ENCODE assay signal across 14 mouse cellular contexts in genomic region chr9:56882283-56882682, GRCm38 (mm10). TPM values are rescaled to one million over a fixed set of nuclear protein-coding genes. Genes with fewer than 3 reads are reported as not detected.
A peak's percentile ranks its signal among the peaks of the same experiment; 100 is the strongest.
DNase-seq lines count a peak whose midpoint lies in the region; ATAC-seq lines count a peak whose summit lies in the region.
"Had no signal": no experiment of that assay in that cellular context is flagged by ENCODE, and none has a peak within 500 bp of the region (broad histone marks: within the 10 kb centered on the region; RNA-seq: fewer than 3 reads in every experiment).

No protein-coding gene starts in this region.

- H3K9me3 ChIP-seq in hindbrain, embryonic 15.5 days = no peaks in the 10 kb centered on the region
- H3K9me3 ChIP-seq in hindbrain, embryonic 11.5 days (ENCODE audit: control insufficient read depth, low read length) = no peaks in the 10 kb centered on the region
- H3K9me3 ChIP-seq in limb, embryonic 12.5 days = no peaks in the 10 kb centered on the region
- H3K9me3 ChIP-seq: forebrain, embryonic 12.5 days; neural tube, embryonic 12.5 days had no signal

- peaks cover 12% of the 10 kb centered on the region; the same call in 1 of the 2 replicates for H3K4me1 ChIP-seq in hindbrain, embryonic 15.5 days (replicated peaks)
- H3K4me1 ChIP-seq in hindbrain, embryonic 11.5 days (replicated peaks; ENCODE audit: control insufficient read depth, insufficient read depth, low read length) = no peaks in the 10 kb centered on the region
- peaks cover 8% of the 10 kb centered on the region for H3K4me1 ChIP-seq in brown adipose tissue, adult 24 weeks (ENCODE audit: control insufficient read depth, insufficient read depth, insufficient read length, low read length)
- peaks cover 56% of the 10 kb centered on the region for H3K4me1 ChIP-seq in limb, embryonic 12.5 days (replicated peaks)
- H3K4me1 ChIP-seq: forebrain, embryonic 12.5 days; neural tube, embryonic 12.5 days had no signal

- H3K9ac ChIP-seq in hindbrain, embryonic 15.5 days = no peak overlapping the region
- no peak overlapping the region for H3K9ac ChIP-seq in hindbrain, embryonic 11.5 days (ENCODE audit: low read depth, low read length)
- H3K9ac ChIP-seq in limb, embryonic 12.5 days (replicated peaks) = no peak overlapping the region; the same call in 1 of the 2 replicates
- H3K9ac ChIP-seq: forebrain, embryonic 12.5 days; neural tube, embryonic 12.5 days had no signal

- H3K27ac ChIP-seq in hindbrain, embryonic 15.5 days (replicated peaks) = peak overlapping the region; percentile 42; the same call in 1 of the 2 replicates
- no peak overlapping the region for H3K27ac ChIP-seq in hindbrain, embryonic 11.5 days (ENCODE audit: low read depth, low read length)
- H3K27ac ChIP-seq in brown adipose tissue, adult 24 weeks (replicated peaks; ENCODE audit: low read depth, low read length) = peak overlapping the region; percentile 51
- H3K27ac ChIP-seq in limb, embryonic 12.5 days = peak overlapping the region; percentile 94
- H3K27ac ChIP-seq: forebrain, embryonic 12.5 days; neural tube, embryonic 12.5 days had no signal

- DNase-seq in cerebellum, postnatal 10 days = peak; percentile 47 to 55
- no peak for DNase-seq in cerebellum, adult 8-10 months
- DNase-seq in hindbrain, embryonic 11.5 days (ENCODE audit: low spot score) = no peak
- DNase-seq in layer of hippocampus, adult 11-12 months (ENCODE audit: low spot score) = no peak

- no peak for ATAC-seq in hindbrain, embryonic 15.5 days (ENCODE audit: low FRiP score, low read depth)
- ATAC-seq in hindbrain, embryonic 11.5 days (ENCODE audit: low FRiP score) = no peak
- no peak for ATAC-seq in limb, embryonic 12.5 days (ENCODE audit: insufficient number of reproducible peaks, insufficient read depth, low FRiP score, low TSS enrichment, low read depth)
- ATAC-seq in granulocyte monocyte progenitor cell, adult 5-6 weeks (replicated peaks; ENCODE audit: poor library complexity, severe bottlenecking) = no peak
- ATAC-seq: activated CD4-positive, CD25-positive, alpha-beta regulatory T cell, adult 4 months had no signal

- H3K4me2 ChIP-seq in hindbrain, embryonic 15.5 days = no peak overlapping the region
- H3K4me2 ChIP-seq in hindbrain, embryonic 11.5 days (replicated peaks; ENCODE audit: low read depth, low read length) = no peak overlapping the region
- H3K4me2 ChIP-seq in limb, embryonic 12.5 days = no peak overlapping the region
- H3K4me2 ChIP-seq: forebrain, embryonic 12.5 days; midbrain, embryonic 11.5 days; neural tube, embryonic 12.5 days had no signal

- 60% methylated on average over 4 of the region's 4 CpGs for whole genome bisulfite sequencing in hindbrain, embryonic 15.5 days
- WGBS in hindbrain, embryonic 11.5 days = 70% methylated on average over 4 of the region's 4 CpGs
- WGBS in limb, embryonic 12.5 days = 64% methylated on average over 4 of the region's 4 CpGs

- H3K36me3 ChIP-seq in hindbrain, embryonic 15.5 days = no peaks in the 10 kb centered on the region
- H3K36me3 ChIP-seq in hindbrain, embryonic 11.5 days (ENCODE audit: control insufficient read depth, insufficient read depth, low read length) = no peaks in the 10 kb centered on the region
- H3K36me3 ChIP-seq in limb, embryonic 12.5 days = peaks cover 35% of the 10 kb centered on the region
- H3K36me3 ChIP-seq: forebrain, embryonic 12.5 days; neural tube, embryonic 12.5 days had no signal

- no peaks in the 10 kb centered on the region for H3K27me3 ChIP-seq in hindbrain, embryonic 15.5 days
- H3K27me3 ChIP-seq in hindbrain, embryonic 11.5 days (ENCODE audit: control insufficient read depth, insufficient read depth, low read length) = no peaks in the 10 kb centered on the region
- H3K27me3 ChIP-seq in limb, embryonic 12.5 days = no peaks in the 10 kb centered on the region
- H3K27me3 ChIP-seq: forebrain, embryonic 12.5 days; neural tube, embryonic 12.5 days had no signal

- no peak overlapping the region for H3K4me3 ChIP-seq in hindbrain, embryonic 15.5 days
- H3K4me3 ChIP-seq in hindbrain, embryonic 11.5 days (ENCODE audit: low read depth, low read length) = no peak overlapping the region
- H3K4me3 ChIP-seq in brown adipose tissue, adult 24 weeks (ENCODE audit: insufficient read depth, low read depth, low read length) = no peak overlapping the region
- no peak overlapping the region for H3K4me3 ChIP-seq in limb, embryonic 12.5 days (replicated peaks)
- H3K4me3 ChIP-seq: forebrain, embryonic 12.5 days; neural tube, embryonic 12.5 days had no signal

RNA-seq across cellular contexts. Expression of gene Cspg4, which starts 17.4 kb away (rescaled TPM):
- 8.1 and 8.6 TPM in 2 replicates for polyA plus RNA-seq in hindbrain, embryonic 15.5 days (2015; fragmentation: Nextera tagmentation; extraction: Ambion mirVana)
- 2.6 and 2.7 TPM in 2 replicates for polyA plus RNA-seq in hindbrain, embryonic 11.5 days (2014; fragmentation: Nextera tagmentation; extraction: Ambion mirVana)
- polyA plus RNA-seq in brown adipose tissue, adult 24 weeks (2012; ENCODE audit: insufficient read depth, insufficient read length, missing spikeins) = 21.4 and 26.0 TPM in 2 replicates
- polyA plus RNA-seq in limb, embryonic 12.5 days (2016; fragmentation: Nextera tagmentation; extraction: Ambion mirVana) = 13.8 and 17.5 TPM in 2 replicates
- total RNA-seq in granulocyte monocyte progenitor cell, adult 5-6 weeks (2014; fragmentation: Nextera tagmentation) = not detected in 2 replicates
- not detected in 2 replicates for total RNA-seq in granulocyte monocyte progenitor cell, adult 5-6 weeks (2017)
- total RNA-seq: common myeloid progenitor, adult 5-6 weeks had no signal

RNA-seq across cellular contexts. Expression of gene Odf3l1, which starts 17.8 kb away (rescaled TPM):
- 0.12 TPM in 1 of 2 replicates, not detected in the other for polyA plus RNA-seq in hindbrain, embryonic 15.5 days (2015; fragmentation: Nextera tagmentation; extraction: Ambion mirVana)
- polyA plus RNA-seq in hindbrain, embryonic 11.5 days (2014; fragmentation: Nextera tagmentation; extraction: Ambion mirVana) = 0.36 and 0.37 TPM in 2 replicates
- 19.3 and 37.5 TPM in 2 replicates for polyA plus RNA-seq in brown adipose tissue, adult 24 weeks (2012; ENCODE audit: insufficient read depth, insufficient read length, missing spikeins)
- 0.52 and 0.53 TPM in 2 replicates for polyA plus RNA-seq in limb, embryonic 12.5 days (2016; fragmentation: Nextera tagmentation; extraction: Ambion mirVana)
- not detected in 2 replicates for total RNA-seq in granulocyte monocyte progenitor cell, adult 5-6 weeks (2014; fragmentation: Nextera tagmentation)
- not detected in 2 replicates for total RNA-seq in granulocyte monocyte progenitor cell, adult 5-6 weeks (2017)
- total RNA-seq: common myeloid progenitor, adult 5-6 weeks had no signal
- polyA plus RNA-seq: activated CD4-positive, CD25-positive, alpha-beta regulatory T cell, adult 4 months; forebrain, embryonic 12.5 days; liver, embryonic 16.5 days; midbrain, embryonic 11.5 days; neural tube, embryonic 12.5 days had no signal

RNA-seq across cellular contexts. Expression of gene Snx33, which starts 45.9 kb away (rescaled TPM):
- 2.8 and 3.1 TPM in 2 replicates for polyA plus RNA-seq in hindbrain, embryonic 15.5 days (2015; fragmentation: Nextera tagmentation; extraction: Ambion mirVana)
- 3.3 and 3.8 TPM in 2 replicates for polyA plus RNA-seq in hindbrain, embryonic 11.5 days (2014; fragmentation: Nextera tagmentation; extraction: Ambion mirVana)
- polyA plus RNA-seq in brown adipose tissue, adult 24 weeks (2012; ENCODE audit: insufficient read depth, insufficient read length, missing spikeins) = 5.9 and 6.8 TPM in 2 replicates
- polyA plus RNA-seq in limb, embryonic 12.5 days (2016; fragmentation: Nextera tagmentation; extraction: Ambion mirVana) = 12.2 and 14.1 TPM in 2 replicates
- 2.1 and 5.0 TPM in 2 replicates for total RNA-seq in granulocyte monocyte progenitor cell, adult 5-6 weeks (2014; fragmentation: Nextera tagmentation)
- total RNA-seq in granulocyte monocyte progenitor cell, adult 5-6 weeks (2017) = 1.5 and 2.0 TPM in 2 replicates

RNA-seq across cellular contexts. Expression of gene Imp3, which starts 55.0 kb away (rescaled TPM):
- 70.5 and 70.7 TPM in 2 replicates for polyA plus RNA-seq in hindbrain, embryonic 15.5 days (2015; fragmentation: Nextera tagmentation; extraction: Ambion mirVana)
- polyA plus RNA-seq in hindbrain, embryonic 11.5 days (2014; fragmentation: Nextera tagmentation; extraction: Ambion mirVana) = 66.0 and 70.2 TPM in 2 replicates
- polyA plus RNA-seq in brown adipose tissue, adult 24 weeks (2012; ENCODE audit: insufficient read depth, insufficient read length, missing spikeins) = 52.9 and 57.6 TPM in 2 replicates
- 77.9 and 80.1 TPM in 2 replicates for polyA plus RNA-seq in limb, embryonic 12.5 days (2016; fragmentation: Nextera tagmentation; extraction: Ambion mirVana)
- total RNA-seq in granulocyte monocyte progenitor cell, adult 5-6 weeks (2014; fragmentation: Nextera tagmentation) = 95.8 and 123 TPM in 2 replicates
- 65.1 and 69.7 TPM in 2 replicates for total RNA-seq in granulocyte monocyte progenitor cell, adult 5-6 weeks (2017)

Comparison
In these comparisons a context has a peak if more than half of its experiments do, and no peak if none do; other contexts are left out.
1. DNase-seq: peak in cerebellum, postnatal 10 days (2 of 2); none in cerebellum, adult 8-10 months (single experiment), hindbrain, embryonic 11.5 days (single experiment) and layer of hippocampus, adult 11-12 months (single experiment).
2. RNA of gene Odf3l1, which starts 17.8 kb away (polyA plus RNA-seq): 19.3 to 37.5 TPM in brown adipose tissue, adult 24 weeks; 0.52 to 0.53 TPM in limb, embryonic 12.5 days, 0.36 to 0.37 TPM in hindbrain, embryonic 11.5 days and 0.12 TPM in hindbrain, embryonic 15.5 days; every median in the first group is over 10 times any median in the second.